Mouse (Mus musculus): ENCODE measurements around the gene Ppfia4. TPM values are rescaled to one million over a fixed set of nuclear protein-coding genes. Genes with fewer than 3 reads are reported as not detected.
A peak's percentile ranks its signal among the peaks of the same experiment; 100 is the strongest.

Gene Ppfia4
- total and polyA plus RNA-seq, 3 experiments, result 0.30 to 5.4 (median 1.8) TPM

- Histone ChIP-seq H3K4me1 (ENCODE audit: control insufficient read depth in 1 of 2, insufficient read depth in 2 of 2) (peaks cover 8 to 52% of the 10 kb centered on the region in 2 experiments), H3K4me2 (ENCODE audit: insufficient read depth, low read depth, poor library complexity, severe bottlenecking) (no peak overlapping the region), H3K36me3 (replicated peaks in 1 of 2; ENCODE audit: control insufficient read depth in 1 of 2, insufficient read depth in 1 of 2, low read length in 1 of 2) (no peaks in the 10 kb centered on the region), H3K9ac (ENCODE audit: insufficient read depth, low read depth) (no peak overlapping the region), H3K79me2 (replicated peaks; ENCODE audit: control insufficient read depth, extremely low read depth, insufficient read depth, poor library complexity, severe bottlenecking) (no peaks in the 10 kb centered on the region), H3K27ac (ENCODE audit: insufficient read depth, low read depth) (no peak overlapping the region), H3K27me3 (replicated peaks) (no peaks in the 10 kb centered on the region), H3K9me3 (replicated peaks; ENCODE audit: low read length) (no peaks in the 10 kb centered on the region), H3K4me3 (replicated peaks in 1 of 3; ENCODE audit: low read depth in 2 of 3, low read length in 2 of 3, poor library complexity in 1 of 3) (no peak overlapping the region)
- TF ChIP-seq ZNF384 (IDR thresholded peaks at IDR 0.05; ENCODE audit: low read depth, low read length) (no peak), UBTF (IDR thresholded peaks at IDR 0.05; ENCODE audit: low read depth, low read length) (no peak), USF2 (conservative IDR thresholded peaks at IDR 0.05; ENCODE audit: low read depth, low read length) (no peak), HCFC1 (IDR thresholded peaks at IDR 0.05; ENCODE audit: low read depth, low read length) (no peak), BHLHE40 (IDR thresholded peaks at IDR 0.05; ENCODE audit: low read depth, low read length) (no peak), MYC (IDR thresholded peaks at IDR 0.05; ENCODE audit: low read depth, low read length) (no peak), RCOR1 (conservative IDR thresholded peaks at IDR 0.05; ENCODE audit: low read depth, low read length) (no peak), IRF4 (IDR thresholded peaks at IDR 0.05; ENCODE audit: low read depth, low read length) (no peak), POLR2A (IDR thresholded peaks at IDR 0.05; ENCODE audit: low read depth, low read length) (no peak), MXI1 (IDR thresholded peaks at IDR 0.05; ENCODE audit: low read depth, low read length) (no peak), JUN (IDR thresholded peaks at IDR 0.05; ENCODE audit: insufficient read depth, low read depth, low read length) (no peak), NRF1 (IDR thresholded peaks at IDR 0.05; ENCODE audit: low read depth, low read length) (no peak), ELF1 (IDR thresholded peaks at IDR 0.05; ENCODE audit: low read depth, low read length) (no peak), ZC3H11A (IDR thresholded peaks at IDR 0.05; ENCODE audit: low read depth, low read length) (no peak), PAX5 (IDR thresholded peaks at IDR 0.05; ENCODE audit: low read length) (no peak), POLR2AphosphoS2 (IDR thresholded peaks at IDR 0.05; ENCODE audit: low read depth, low read length) (no peak), ETS1 (conservative IDR thresholded peaks at IDR 0.05; ENCODE audit: low read depth, low read length) (no peak)
- in situ Hi-C loops (cut with MboI; ENCODE audit: low pct_ligation_motif_present, low pct_unique_long_range_greater_than_20kb, low sequenced_read_pairs) (loop anchor here (25.0 kb wide), 1 partner anchor 393 kb away; the partner anchor contains the start of genes Optc and Prelp), dilution Hi-C loops (cut with MboI; ENCODE audit: extremely low pct_ligation_motif_present, extremely low pct_unique_long_range_greater_than_20kb, low sequenced_read_pairs) (no loop called here)
- no peak for DNase-seq (ENCODE audit: extremely low read depth)
Measured at GRCm38 (mm10) chr1:134304940-134305339, 27.8 kb downstream of the Ppfia4 start.

- dilution Hi-C loops (cut with MboI; ENCODE audit: extremely low pct_ligation_motif_present, extremely low pct_unique_long_range_greater_than_20kb, low sequenced_read_pairs), result no loop called here
- Histone ChIP-seq H3K79me2 (replicated peaks; ENCODE audit: control insufficient read depth, extremely low read depth, insufficient read depth, poor library complexity, severe bottlenecking) (no peaks in the 10 kb centered on the region), H3K4me3 (replicated peaks in 1 of 3; ENCODE audit: low read depth in 2 of 3, low read length in 2 of 3, poor library complexity in 1 of 3) (peak overlapping the region in 1 of 3 experiments; percentile 20), H3K27me3 (replicated peaks) (no peaks in the 10 kb centered on the region), H3K9ac (ENCODE audit: insufficient read depth, low read depth) (no peak overlapping the region), H3K4me1 (ENCODE audit: control insufficient read depth in 1 of 2, insufficient read depth in 2 of 2) (peaks cover 8 to 52% of the 10 kb centered on the region in 2 experiments), H3K9me3 (replicated peaks; ENCODE audit: low read length) (no peaks in the 10 kb centered on the region), H3K27ac (ENCODE audit: insufficient read depth, low read depth) (no peak overlapping the region), H3K36me3 (replicated peaks in 1 of 2; ENCODE audit: control insufficient read depth in 1 of 2, insufficient read depth in 1 of 2, low read length in 1 of 2) (peaks cover 0 to 13% of the 10 kb centered on the region in 2 experiments), H3K4me2 (ENCODE audit: insufficient read depth, low read depth, poor library complexity, severe bottlenecking) (no peak overlapping the region)
- DNase-seq (ENCODE audit: extremely low read depth), result peak; percentile 80
- in situ Hi-C loops (cut with MboI; ENCODE audit: low pct_ligation_motif_present, low pct_unique_long_range_greater_than_20kb, low sequenced_read_pairs), result loop anchor here (25.0 kb wide), 1 partner anchor 390 kb away; the partner anchor contains the start of genes Optc and Prelp
- TF ChIP-seq ZNF384 (IDR thresholded peaks at IDR 0.05; ENCODE audit: low read depth, low read length) (no peak), ZMIZ1 (IDR thresholded peaks at IDR 0.05; ENCODE audit: low read depth, low read length) (no peak), PAX5 (IDR thresholded peaks at IDR 0.05; ENCODE audit: low read length) (no peak), MAFK (IDR thresholded peaks at IDR 0.05; ENCODE audit: insufficient replicate concordance, low read length) (no peak), CTCF (conservative IDR thresholded peaks at IDR 0.05 in 1 of 2, IDR thresholded peaks at IDR 0.05 in 1 of 2; ENCODE audit: low read depth in 2 of 2, low read length in 2 of 2) (no peak), ETS1 (conservative IDR thresholded peaks at IDR 0.05; ENCODE audit: low read depth, low read length) (no peak), JUN (IDR thresholded peaks at IDR 0.05; ENCODE audit: insufficient read depth, low read depth, low read length) (no peak), NRF1 (IDR thresholded peaks at IDR 0.05; ENCODE audit: low read depth, low read length) (no peak), SIN3A (IDR thresholded peaks at IDR 0.05; ENCODE audit: low read length) (no peak), NELFE (IDR thresholded peaks at IDR 0.05; ENCODE audit: low read depth, low read length) (no peak), POLR2A (IDR thresholded peaks at IDR 0.05; ENCODE audit: low read depth, low read length) (no peak), USF2 (conservative IDR thresholded peaks at IDR 0.05; ENCODE audit: low read depth, low read length) (no peak), ZKSCAN1 (IDR thresholded peaks at IDR 0.05; ENCODE audit: borderline replicate concordance, low read depth, low read length) (no peak), CHD1 (IDR thresholded peaks at IDR 0.05; ENCODE audit: low read depth, low read length) (no peak), IRF4 (IDR thresholded peaks at IDR 0.05; ENCODE audit: low read depth, low read length) (0 out of 2 replicates have a peak, but pooled peaks have one; percentile 28), EP300 (IDR thresholded peaks at IDR 0.05; ENCODE audit: low read length) (peak; percentile 24; the same call in 1 of the 2 replicates), JUND (conservative IDR thresholded peaks at IDR 0.05; ENCODE audit: low read depth, low read length) (no peak), E2F4 (IDR thresholded peaks at IDR 0.05; ENCODE audit: insufficient replicate concordance, low read depth, low read length) (no peak), MAX (IDR thresholded peaks at IDR 0.05; ENCODE audit: low read length) (no peak), RCOR1 (conservative IDR thresholded peaks at IDR 0.05; ENCODE audit: low read depth, low read length) (no peak), MYC (IDR thresholded peaks at IDR 0.05; ENCODE audit: low read depth, low read length) (no peak), HCFC1 (IDR thresholded peaks at IDR 0.05; ENCODE audit: low read depth, low read length) (peak; percentile 43), USF1 (IDR thresholded peaks at IDR 0.05; ENCODE audit: low read depth, low read length) (no peak), BHLHE40 (IDR thresholded peaks at IDR 0.05; ENCODE audit: low read depth, low read length) (no peak)
Measured at GRCm38 (mm10) chr1:134302568-134303238, 30.0 kb downstream of the Ppfia4 start.

Measured in CH12.LX (cell line).